Mouse (Mus musculus) kidney, adult 2 months (tissue): Measurements from ENCODE around the gene Mapre3. TPM values are rescaled to one million over a fixed set of nuclear protein-coding genes. Genes with fewer than 3 reads are reported as not detected.

Experiments
- DNase-seq: peaks from one replicate; pipeline ENCODE4 v3.0.0; 2021
- H3K27ac ChIP-seq: fragments of 200-500 bp; 2 replicates; pipeline ENCODE4 v1.5.1; 2012; ENCODE audit warnings: low read depth, low read length, control low read depth, inconsistent platforms; ENCODE audit not compliant: insufficient read depth
- H3K27me3 ChIP-seq: fragments of 200-500 bp; replicated peaks from 2 replicates; pipeline ENCODE4 v1.6.1; 2012; ENCODE audit warnings: mild to moderate bottlenecking, moderate library complexity, low read length, inconsistent platforms; ENCODE audit not compliant: control insufficient read depth, insufficient read depth
- H3K36me3 ChIP-seq: fragments of 200-500 bp; 2 replicates; pipeline ENCODE4 v1.6.1; 2012; ENCODE audit warnings: mild to moderate bottlenecking, moderate library complexity, low read length, inconsistent platforms; ENCODE audit not compliant: control insufficient read depth, insufficient read depth
- H3K4me1 ChIP-seq: fragments of 200-500 bp; 2 replicates; pipeline ENCODE4 v1.6.1; 2011; ENCODE audit warnings: low read length; ENCODE audit not compliant: control insufficient read depth, insufficient read depth
- H3K4me3 ChIP-seq: fragments of 200-500 bp; 2 replicates; pipeline ENCODE4 v1.5.1; 2011; ENCODE audit warnings: mild to moderate bottlenecking, low read depth, low read length, control low read depth; ENCODE audit not compliant: insufficient read depth
- CTCF ChIP-seq: fragments of 200-500 bp; conservative IDR thresholded peaks from 2 replicates; pipeline ENCODE4 v1.5.1; 2011; ENCODE audit warnings: low read depth, mild to moderate bottlenecking, control low read depth, low read length, moderate library complexity, mixed read lengths; ENCODE audit not compliant: insufficient read depth, insufficient read length
- POLR2A ChIP-seq: fragments of 200-500 bp; IDR thresholded peaks from one replicate; pipeline ENCODE4 v1.6.1; 2011; ENCODE audit warnings: low read depth, low read length, control low read depth
- WGBS: fragments of 180-500 bp; shearing (Covaris S2); methylation state at CpG from one replicate; pipeline ENCODE4 v1.1.7; 2018; 5-methylcytosine and 5-hydroxymethylcytosine counted together
- polyA plus RNA-seq: library from polyadenylated mRNA; depleted of rRNA; stranded (reverse); fragments of >200 nt; gene quantifications from 2 replicates; pipeline ENCODE4 v1.2.3, GENCODE M21; 2012; rRNA removed

Mapre3 gene
- polyA plus RNA-seq = 44.3 and 45.3 TPM in 2 replicates

DNA sequence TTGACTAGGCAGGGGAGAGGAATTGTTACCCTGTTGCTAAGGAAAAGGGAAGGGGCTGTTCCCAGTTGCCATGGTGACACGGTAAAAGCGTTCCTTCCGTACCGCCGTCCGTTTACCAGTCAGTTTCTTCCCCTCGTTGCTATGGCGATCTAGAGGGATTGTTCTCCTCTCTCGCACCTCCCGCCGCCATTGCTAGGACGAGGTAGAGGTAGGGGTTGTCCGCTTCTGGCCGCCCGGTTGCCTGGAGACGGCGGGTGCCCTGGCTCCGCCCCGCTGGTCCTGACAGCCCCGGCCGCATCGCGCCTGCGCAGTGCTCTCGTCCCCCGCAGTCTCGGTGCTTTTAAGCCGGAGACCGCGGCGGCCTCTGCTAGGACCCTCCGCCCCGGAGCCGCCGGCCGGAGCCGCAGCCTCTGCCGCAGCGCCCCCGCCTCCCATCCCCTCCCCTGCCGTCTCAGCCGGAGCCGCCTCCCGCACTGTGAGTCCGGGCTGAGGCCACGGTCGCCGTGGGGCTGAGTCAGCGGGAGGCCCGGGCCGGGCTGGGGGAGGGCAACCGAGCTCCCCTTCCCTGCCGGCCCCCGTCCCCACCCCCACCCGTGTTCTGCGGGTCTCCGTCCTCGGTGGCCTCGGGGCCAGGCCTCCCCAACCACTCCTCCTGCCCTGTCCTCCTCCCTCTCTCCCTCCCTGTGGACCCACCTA, at the start of gene Mapre3:
Gene Mapre3, plus strand, starts transcription at position 218 of the 696 bp plus-strand sequence.
- Histone ChIP-seq H3K4me3 (peak within 1 kb of the TSS; percentile 76), H3K27ac (peak within 1 kb of the TSS; percentile 15), H3K36me3 (no peaks in the 10 kb centered on the region), H3K27me3 (no peaks in the 10 kb centered on the region), H3K4me1 (peaks cover 20% of the 10 kb centered on the region)
- under 1% methylated on average over 55 of the region's 59 CpGs for WGBS
- TF ChIP-seq CTCF (no peak), POLR2A (peak; percentile 9)
- peak; percentile 95 for DNase-seq

DNA sequence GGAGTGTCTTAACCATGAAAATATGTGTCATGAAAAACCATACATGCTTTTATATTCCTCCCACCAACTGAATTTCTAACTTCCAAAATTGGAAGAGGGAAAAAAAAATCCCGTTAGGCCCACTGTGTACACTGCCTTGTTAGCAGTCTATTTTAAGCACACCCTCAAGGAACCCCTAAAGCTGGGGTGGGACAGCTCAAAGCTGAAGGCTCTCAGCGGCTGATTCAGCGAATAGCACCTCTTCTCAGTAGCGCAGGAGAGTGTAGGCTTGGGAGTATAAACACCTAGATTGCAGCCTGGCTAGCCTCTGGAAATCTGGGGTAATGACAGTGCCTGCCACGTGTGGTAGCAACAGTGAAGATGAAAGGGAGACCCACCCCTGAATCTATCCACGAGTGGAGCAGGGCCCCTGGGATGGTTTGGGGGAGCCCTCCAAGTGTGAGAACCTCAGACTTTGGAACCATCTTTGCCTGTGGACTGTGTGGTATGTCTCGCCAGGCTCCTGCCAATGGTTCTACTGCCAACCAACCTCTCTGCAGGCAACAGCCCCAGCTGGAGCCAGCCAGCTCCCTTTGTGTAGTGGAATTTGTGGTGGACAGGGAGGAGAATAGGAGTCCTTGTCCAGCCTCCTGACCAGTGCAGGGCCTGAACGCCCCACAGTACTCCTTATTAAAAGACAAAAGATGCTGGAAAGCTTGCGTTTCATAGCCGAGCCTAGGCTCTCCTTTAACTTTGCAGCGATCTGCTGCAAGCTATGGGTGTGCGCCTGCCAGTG, 48.7 kb upstream of the Mapre3 start:
- no peaks in the 10 kb centered on the region for H3K27me3 ChIP-seq
- H3K4me3 ChIP-seq = no peak overlapping the region
- H3K27ac ChIP-seq = no peak overlapping the region
- 88% methylated on average over 12 of the region's 12 CpGs for WGBS
- H3K36me3 ChIP-seq = no peaks in the 10 kb centered on the region
- no peak for DNase-seq
- TF ChIP-seq CTCF (no peak), POLR2A (no peak)
- no peaks in the 10 kb centered on the region for H3K4me1 ChIP-seq

DNA sequence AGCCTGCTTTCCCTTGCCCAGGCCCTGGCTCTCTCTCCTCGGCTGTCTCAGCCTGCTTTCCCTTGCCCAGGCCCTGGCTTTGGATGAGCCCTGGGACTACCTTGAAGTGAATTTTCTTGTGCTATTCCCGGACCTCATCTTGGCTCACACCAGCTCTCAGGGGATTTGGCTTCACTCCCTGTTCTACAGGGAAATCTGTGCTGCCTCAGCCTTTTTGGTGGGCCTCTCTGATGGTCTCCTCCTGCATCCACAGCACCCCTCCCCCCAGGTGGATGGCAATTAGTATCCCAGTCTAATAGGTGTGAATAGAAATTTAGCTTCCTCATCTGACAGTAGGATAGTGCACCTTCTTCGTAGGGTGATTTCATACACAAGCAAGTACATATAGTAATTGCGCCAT, 46.4 kb upstream of the Mapre3 start:
- TF ChIP-seq CTCF = no peak
- TF ChIP-seq POLR2A = no peak
- H3K27me3 ChIP-seq = no peaks in the 10 kb centered on the region
- no peak for DNase-seq
- H3K36me3 ChIP-seq = no peaks in the 10 kb centered on the region
- H3K4me1 ChIP-seq = no peaks in the 10 kb centered on the region
- H3K4me3 ChIP-seq = no peak overlapping the region
- 77% methylated on average over 4 of the region's 4 CpGs for WGBS
- no peak overlapping the region for H3K27ac ChIP-seq

DNA sequence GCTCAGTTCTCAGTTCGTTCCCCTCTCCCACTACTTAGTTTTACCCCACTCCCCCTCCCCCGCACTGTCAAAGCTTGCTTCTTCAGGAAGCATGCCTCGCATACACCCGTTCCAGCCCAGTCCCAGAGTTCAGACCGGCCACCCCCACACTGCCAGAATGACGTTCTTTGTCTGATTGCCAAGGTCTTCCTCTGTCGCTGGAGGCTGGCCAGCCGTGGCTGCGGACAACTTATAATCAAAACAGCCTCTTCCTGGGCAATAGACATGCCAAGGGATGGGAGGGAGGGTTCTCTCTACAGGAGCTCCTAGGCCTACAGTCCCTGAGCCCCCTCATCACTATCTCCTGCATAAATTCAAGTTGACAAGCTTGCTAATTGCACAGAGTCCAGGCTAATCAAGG, 45.8 kb upstream of the Mapre3 start:
- H3K27me3 ChIP-seq = no peaks in the 10 kb centered on the region
- 17% methylated on average over 9 of the region's 9 CpGs for WGBS
- DNase-seq = peak; percentile 60
- H3K27ac ChIP-seq = no peak overlapping the region
- no peaks in the 10 kb centered on the region for H3K36me3 ChIP-seq
- no peak for TF ChIP-seq POLR2A
- no peak for TF ChIP-seq CTCF
- H3K4me3 ChIP-seq = no peak overlapping the region
- H3K4me1 ChIP-seq = no peaks in the 10 kb centered on the region

DNA sequence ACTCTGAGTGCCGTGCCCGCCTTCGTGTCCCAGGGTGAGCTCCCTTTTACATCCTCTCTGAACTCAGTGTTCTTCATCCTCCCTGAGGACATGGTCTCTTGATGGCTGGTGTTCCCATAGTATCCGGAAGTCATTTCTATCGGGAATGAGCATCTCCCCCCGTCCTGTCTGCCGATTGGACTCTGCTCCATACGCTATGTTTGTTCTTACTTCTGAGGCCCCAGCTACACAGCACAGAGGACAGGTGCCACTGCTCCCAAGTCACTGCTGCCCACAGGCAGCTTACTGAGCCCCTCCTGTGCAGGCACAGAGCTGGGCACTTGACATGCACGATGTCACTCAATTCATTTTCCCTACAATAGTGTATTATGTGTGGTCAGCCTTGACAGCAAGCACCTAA, 45.4 kb upstream of the Mapre3 start:
- H3K36me3 ChIP-seq = no peaks in the 10 kb centered on the region
- no peak overlapping the region for H3K4me3 ChIP-seq
- no peak for DNase-seq
- WGBS = 70% methylated on average over 9 of the region's 9 CpGs
- H3K27ac ChIP-seq = no peak overlapping the region
- no peaks in the 10 kb centered on the region for H3K27me3 ChIP-seq
- H3K4me1 ChIP-seq = no peaks in the 10 kb centered on the region
- TF ChIP-seq CTCF = no peak
- no peak for TF ChIP-seq POLR2A

DNA sequence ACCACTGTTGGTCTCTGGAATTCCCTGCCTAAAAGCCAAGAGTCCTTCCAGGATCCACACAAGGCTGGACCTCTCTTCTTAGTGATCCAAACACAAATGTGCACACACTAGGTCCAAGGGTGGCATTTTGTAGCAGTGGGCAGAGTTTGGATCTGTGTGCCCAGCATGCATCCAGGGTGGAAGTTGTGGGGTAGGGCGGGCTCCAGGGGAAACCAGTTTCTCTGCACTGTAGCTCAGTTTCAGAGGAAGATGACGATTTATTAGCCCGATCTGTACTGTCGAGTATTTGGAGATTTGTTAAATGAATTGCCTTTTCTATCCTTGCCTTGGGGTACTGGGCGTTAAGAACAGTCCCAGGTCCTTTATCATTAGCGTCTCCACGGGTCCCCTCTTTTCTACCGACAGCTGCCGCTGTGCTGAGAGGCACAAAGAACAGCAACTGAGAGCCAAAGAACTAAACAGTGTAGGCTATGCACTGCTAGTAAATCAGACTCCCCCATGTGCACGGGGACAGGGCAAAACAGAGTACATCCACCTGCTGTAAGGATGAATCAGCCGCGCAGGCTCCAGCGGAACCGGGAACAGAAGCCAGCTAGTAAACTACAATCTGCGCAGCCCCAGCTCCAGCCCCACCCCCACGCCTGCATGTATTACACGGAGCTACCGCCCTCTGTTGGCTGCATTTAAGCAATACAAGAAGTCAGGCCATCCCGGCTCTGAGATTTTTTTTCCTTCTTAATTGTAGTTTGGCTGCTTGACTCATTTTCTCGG, 39.7 kb upstream of the Mapre3 start:
- Histone ChIP-seq H3K27me3 (no peaks in the 10 kb centered on the region), H3K4me3 (peak overlapping the region; percentile 25; the same call in 1 of the 2 replicates), H3K27ac (no peak overlapping the region), H3K36me3 (no peaks in the 10 kb centered on the region), H3K4me1 (no peaks in the 10 kb centered on the region; the same call in 1 of the 2 replicates)
- 9% methylated on average over 20 of the region's 20 CpGs for WGBS
- peak; percentile 86 for DNase-seq
- TF ChIP-seq POLR2A (no peak), CTCF (peak; percentile 86)

DNA sequence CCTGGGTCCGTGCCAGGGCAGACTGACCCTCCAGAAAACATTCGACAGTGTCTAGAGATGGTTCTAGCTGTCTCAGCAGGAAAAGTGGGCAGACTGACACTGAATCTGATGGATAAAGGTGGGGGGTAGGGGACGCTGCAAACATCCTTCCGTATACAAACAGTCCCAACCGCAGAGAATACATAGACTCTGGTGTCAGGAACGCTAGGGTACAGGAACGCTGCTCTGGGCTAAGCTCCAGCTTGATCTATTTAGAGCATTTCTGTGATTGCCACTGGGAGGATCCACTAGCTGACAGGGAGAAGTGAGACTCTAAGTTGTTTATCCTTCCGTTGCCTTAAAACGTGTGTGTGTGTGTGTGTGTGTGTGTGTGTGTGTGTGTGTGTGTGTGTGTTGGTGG, 33.7 kb upstream of the Mapre3 start:
- Histone ChIP-seq H3K4me3 (no peak overlapping the region), H3K27me3 (no peaks in the 10 kb centered on the region), H3K4me1 (no peaks in the 10 kb centered on the region), H3K36me3 (no peaks in the 10 kb centered on the region), H3K27ac (no peak overlapping the region)
- WGBS = 62% methylated on average over 9 of the region's 9 CpGs
- DNase-seq = no peak
- no peak for TF ChIP-seq POLR2A
- no peak for TF ChIP-seq CTCF
